Mouse (Mus musculus): Measurements from ENCODE around the gene Meis3. TPM values are rescaled to one million over a fixed set of nuclear protein-coding genes. Genes with fewer than 3 reads are reported as not detected.
A peak's percentile ranks its signal among the peaks of the same experiment; 100 is the strongest.

Meis3 gene
- polyA plus RNA-seq, 1 experiment from 2014 or later: 96.6 TPM

GRCm38 (mm10) chr7:16132926-16133325 lies 42.0 kb upstream of the Meis3 start:
- ATAC-seq: no peak

GRCm38 (mm10) chr7:16133691-16134090 lies 41.2 kb upstream of the Meis3 start:
- no peak for ATAC-seq
- no peak overlapping the region for H3K4me3 ChIP-seq (ENCODE audit: low read length)
- no peaks in the 10 kb centered on the region for H3K36me3 ChIP-seq (ENCODE audit: control insufficient read depth, insufficient read depth, low read length)
- no peak overlapping the region for H3K9ac ChIP-seq (ENCODE audit: low read depth, low read length)
- 82% methylated on average over 9 of the region's 9 CpGs for WGBS
- H3K27ac ChIP-seq (ENCODE audit: low read depth, low read length): no peak overlapping the region
- no peaks in the 10 kb centered on the region for H3K27me3 ChIP-seq (replicated peaks; ENCODE audit: control insufficient read depth, insufficient read depth, low read length)
- H3K4me2 ChIP-seq (ENCODE audit: low read length): no peak overlapping the region
- H3K9me3 ChIP-seq (ENCODE audit: control insufficient read depth, low read length): no peaks in the 10 kb centered on the region
- peaks cover 37% of the 10 kb centered on the region for H3K4me1 ChIP-seq (ENCODE audit: control insufficient read depth, insufficient read depth, low read depth, low read length)

More at GRCm38 (mm10) chr7:16132926-16133325, 42.0 kb upstream of the Meis3 start:
- no peak overlapping the region for H3K9ac ChIP-seq (ENCODE audit: low read depth, low read length)
- no peaks in the 10 kb centered on the region for H3K36me3 ChIP-seq (ENCODE audit: control insufficient read depth, insufficient read depth, low read length)
- H3K27me3 ChIP-seq (replicated peaks; ENCODE audit: control insufficient read depth, insufficient read depth, low read length): no peaks in the 10 kb centered on the region
- H3K4me3 ChIP-seq (ENCODE audit: low read length): no peak overlapping the region
- no peaks in the 10 kb centered on the region for H3K9me3 ChIP-seq (ENCODE audit: control insufficient read depth, low read length)
- H3K4me2 ChIP-seq (ENCODE audit: low read length): no peak overlapping the region
- no peak overlapping the region for H3K27ac ChIP-seq (ENCODE audit: low read depth, low read length)
- WGBS: 60% methylated on average over 3 of the region's 3 CpGs
- peaks cover 42% of the 10 kb centered on the region for H3K4me1 ChIP-seq (ENCODE audit: control insufficient read depth, insufficient read depth, low read depth, low read length)

GRCm38 (mm10) chr7:16134951-16135392 lies 39.9 kb upstream of the Meis3 start:
- Histone ChIP-seq H3K9me3 (ENCODE audit: control insufficient read depth, low read length) (no peaks in the 10 kb centered on the region), H3K27me3 (replicated peaks; ENCODE audit: control insufficient read depth, insufficient read depth, low read length) (no peaks in the 10 kb centered on the region), H3K4me3 (ENCODE audit: low read length) (no peak overlapping the region), H3K36me3 (ENCODE audit: control insufficient read depth, insufficient read depth, low read length) (no peaks in the 10 kb centered on the region), H3K4me1 (ENCODE audit: control insufficient read depth, insufficient read depth, low read depth, low read length) (peaks cover 28% of the 10 kb centered on the region), H3K4me2 (ENCODE audit: low read length) (peak overlapping the region; percentile 33), H3K9ac (ENCODE audit: low read depth, low read length) (0 out of 2 replicates have a peak overlapping the region, but pooled peaks have one; percentile 18), H3K27ac (ENCODE audit: low read depth, low read length) (no peak overlapping the region)
- 17% methylated on average over 7 of the region's 7 CpGs for WGBS
- peak; percentile 26 for ATAC-seq

DNA sequence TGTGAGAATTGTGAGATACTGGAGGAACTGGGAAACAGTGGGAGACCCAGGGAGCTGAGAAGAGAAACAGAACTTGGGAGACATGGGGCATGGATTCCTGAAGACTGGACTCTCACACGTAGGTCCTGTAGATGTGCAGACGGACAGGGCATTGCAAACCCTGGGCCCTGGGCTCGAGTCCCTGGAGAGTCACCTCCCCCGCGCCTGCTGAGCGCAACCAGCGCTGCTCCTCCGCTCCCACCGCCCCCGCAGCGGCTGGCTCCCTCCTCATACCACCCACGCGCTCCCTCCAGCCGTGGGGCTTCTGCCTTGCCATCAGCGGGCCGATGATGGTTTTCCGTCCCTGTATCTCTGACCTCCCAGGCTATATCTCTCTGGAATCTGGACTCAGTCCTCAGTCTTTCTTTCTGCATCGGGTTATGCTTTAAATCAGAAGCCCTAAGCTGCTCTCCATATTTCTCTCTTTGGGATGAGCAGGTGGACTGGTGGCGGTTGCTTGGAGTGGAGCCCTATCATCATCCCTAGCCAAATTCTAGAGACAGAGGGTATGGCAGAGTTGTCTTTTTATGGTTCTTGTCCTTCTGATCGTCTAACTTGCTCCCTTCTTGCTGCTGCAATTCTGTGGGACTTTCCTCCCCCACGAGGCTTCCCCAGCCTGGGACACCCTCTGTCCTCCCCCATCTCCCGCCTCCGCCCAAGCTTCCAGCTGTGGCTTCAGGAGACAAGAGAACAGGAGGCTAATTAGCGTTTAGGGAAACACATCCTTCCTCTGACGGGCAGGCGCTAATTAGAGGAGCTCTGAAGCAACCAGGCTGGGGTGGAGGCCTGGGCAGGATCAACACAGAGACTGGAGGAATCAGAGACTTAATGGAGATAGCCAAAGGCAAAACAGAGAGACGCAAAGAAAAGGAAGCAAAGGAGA lies 28.1 kb upstream of the Meis3 start:
- Histone ChIP-seq H3K9me3 (ENCODE audit: control insufficient read depth, low read length) (no peaks in the 10 kb centered on the region), H3K4me2 (ENCODE audit: low read length) (no peak overlapping the region)
- no peak for ATAC-seq

GRCm38 (mm10) chr7:16147643-16148042 lies 27.2 kb upstream of the Meis3 start:
- WGBS: 19% methylated on average over 15 of the region's 15 CpGs
- no peak for ATAC-seq
- no peak overlapping the region for H3K27ac ChIP-seq (ENCODE audit: low read depth, low read length)
- 0 out of 2 replicates have a peak, but pooled peaks cover 3% of the 10 kb centered on the region for H3K4me1 ChIP-seq (ENCODE audit: control insufficient read depth, insufficient read depth, low read depth, low read length)
- no peaks in the 10 kb centered on the region for H3K27me3 ChIP-seq (replicated peaks; ENCODE audit: control insufficient read depth, insufficient read depth, low read length)
- H3K4me2 ChIP-seq (ENCODE audit: low read length): no peak overlapping the region
- peaks cover 4% of the 10 kb centered on the region; the same call in 1 of the 2 replicates for H3K36me3 ChIP-seq (ENCODE audit: control insufficient read depth, insufficient read depth, low read length)
- no peak overlapping the region for H3K9ac ChIP-seq (ENCODE audit: low read depth, low read length)
- H3K9me3 ChIP-seq (ENCODE audit: control insufficient read depth, low read length): no peaks in the 10 kb centered on the region
- no peak overlapping the region for H3K4me3 ChIP-seq (ENCODE audit: low read length)

More for the DNA sequence above, 28.1 kb upstream of the Meis3 start:
- Histone ChIP-seq H3K36me3 (ENCODE audit: control insufficient read depth, insufficient read depth, low read length) (peaks cover 4% of the 10 kb centered on the region; the same call in 1 of the 2 replicates), H3K4me3 (ENCODE audit: low read length) (no peak overlapping the region), H3K27ac (ENCODE audit: low read depth, low read length) (no peak overlapping the region), H3K27me3 (replicated peaks; ENCODE audit: control insufficient read depth, insufficient read depth, low read length) (no peaks in the 10 kb centered on the region), H3K4me1 (ENCODE audit: control insufficient read depth, insufficient read depth, low read depth, low read length) (0 out of 2 replicates have a peak, but pooled peaks cover 3% of the 10 kb centered on the region), H3K9ac (ENCODE audit: low read depth, low read length) (no peak overlapping the region; the same call in 1 of the 2 replicates)
- 40% methylated on average over 25 of the region's 27 CpGs for WGBS

GRCm38 (mm10) chr7:16149241-16149640 lies 25.6 kb upstream of the Meis3 start:
- WGBS: 59% methylated on average over 5 of the region's 5 CpGs

DNA sequence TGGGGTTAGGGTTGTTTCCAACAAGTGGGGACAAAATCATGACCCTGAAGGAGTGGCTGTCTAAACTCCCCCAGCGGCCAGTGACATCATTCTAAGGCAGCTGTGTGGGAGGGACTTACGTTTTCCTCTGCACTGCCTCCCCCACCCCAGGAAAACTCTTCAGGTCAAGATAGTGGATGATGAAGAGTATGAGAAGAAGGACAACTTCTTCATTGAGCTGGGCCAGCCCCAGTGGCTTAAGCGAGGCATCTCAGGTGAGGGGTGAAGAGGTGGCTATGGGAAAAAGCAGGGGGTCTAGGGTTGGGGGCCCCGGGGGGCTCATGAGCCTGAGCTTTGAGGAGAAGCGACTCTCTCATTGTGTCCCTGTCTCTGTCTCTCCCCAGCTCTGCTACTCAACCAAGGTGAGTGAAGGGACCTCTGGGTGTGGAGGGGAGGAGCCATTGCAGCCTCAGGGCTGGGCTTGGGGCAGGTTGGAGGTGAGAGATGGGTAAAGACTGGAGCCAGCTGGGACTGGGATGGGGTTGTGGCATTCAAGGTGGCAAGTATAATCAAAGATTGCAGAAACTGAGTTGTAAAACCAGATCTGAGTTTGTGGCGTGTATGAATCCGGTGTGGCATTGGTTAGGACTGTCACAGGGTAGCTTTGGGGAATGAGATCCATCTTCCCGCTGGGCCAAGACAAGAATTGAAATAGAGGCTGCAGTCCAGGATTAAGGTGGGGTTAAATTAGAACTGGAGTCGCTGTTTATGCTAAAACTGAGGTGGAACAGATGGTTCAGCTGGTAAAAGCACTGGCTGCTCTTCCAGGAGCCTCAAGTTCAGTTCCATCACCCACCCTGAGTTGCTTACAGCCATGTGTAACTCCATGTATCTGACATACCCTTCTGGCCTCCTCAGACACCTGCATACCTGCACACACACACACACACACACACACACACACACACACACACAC lies 24.4 kb upstream of the Meis3 start:
- Histone ChIP-seq H3K27me3 (replicated peaks; ENCODE audit: control insufficient read depth, insufficient read depth, low read length) (no peaks in the 10 kb centered on the region), H3K4me2 (ENCODE audit: low read length) (no peak overlapping the region)
- ATAC-seq: no peak

More at GRCm38 (mm10) chr7:16149241-16149640, 25.6 kb upstream of the Meis3 start:
- no peak overlapping the region for H3K27ac ChIP-seq (ENCODE audit: low read depth, low read length)
- ATAC-seq: no peak
- no peak overlapping the region for H3K4me3 ChIP-seq (ENCODE audit: low read length)
- H3K4me1 ChIP-seq (ENCODE audit: control insufficient read depth, insufficient read depth, low read depth, low read length): 0 out of 2 replicates have a peak, but pooled peaks cover 3% of the 10 kb centered on the region
- H3K9me3 ChIP-seq (ENCODE audit: control insufficient read depth, low read length): no peaks in the 10 kb centered on the region
- peaks cover 4% of the 10 kb centered on the region; the same call in 1 of the 2 replicates for H3K36me3 ChIP-seq (ENCODE audit: control insufficient read depth, insufficient read depth, low read length)
- 0 out of 2 replicates have a peak overlapping the region, but pooled peaks have one; percentile 11 for H3K9ac ChIP-seq (ENCODE audit: low read depth, low read length)
- H3K4me2 ChIP-seq (ENCODE audit: low read length): no peak overlapping the region
- no peaks in the 10 kb centered on the region for H3K27me3 ChIP-seq (replicated peaks; ENCODE audit: control insufficient read depth, insufficient read depth, low read length)

GRCm38 (mm10) chr7:16153522-16153921 lies 21.4 kb upstream of the Meis3 start:
- Histone ChIP-seq H3K36me3 (ENCODE audit: control insufficient read depth, insufficient read depth, low read length) (0 out of 2 replicates have a peak, but pooled peaks cover 2% of the 10 kb centered on the region), H3K9ac (ENCODE audit: low read depth, low read length) (no peak overlapping the region), H3K4me2 (ENCODE audit: low read length) (no peak overlapping the region), H3K4me3 (ENCODE audit: low read length) (no peak overlapping the region), H3K27me3 (replicated peaks; ENCODE audit: control insufficient read depth, insufficient read depth, low read length) (peaks cover 3% of the 10 kb centered on the region), H3K27ac (ENCODE audit: low read depth, low read length) (no peak overlapping the region), H3K4me1 (ENCODE audit: control insufficient read depth, insufficient read depth, low read depth, low read length) (0 out of 2 replicates have a peak, but pooled peaks cover 3% of the 10 kb centered on the region), H3K9me3 (ENCODE audit: control insufficient read depth, low read length) (no peaks in the 10 kb centered on the region)
- 22% methylated on average over 10 of the region's 10 CpGs for WGBS
- peak; percentile 77 for ATAC-seq

More for the DNA sequence above, 24.4 kb upstream of the Meis3 start:
- no peaks in the 10 kb centered on the region for H3K36me3 ChIP-seq (ENCODE audit: control insufficient read depth, insufficient read depth, low read length)
- H3K9me3 ChIP-seq (ENCODE audit: control insufficient read depth, low read length): no peaks in the 10 kb centered on the region
- no peak overlapping the region for H3K9ac ChIP-seq (ENCODE audit: low read depth, low read length)
- 0 out of 2 replicates have a peak, but pooled peaks cover 3% of the 10 kb centered on the region for H3K4me1 ChIP-seq (ENCODE audit: control insufficient read depth, insufficient read depth, low read depth, low read length)
- no peak overlapping the region for H3K27ac ChIP-seq (ENCODE audit: low read depth, low read length)
- 78% methylated on average over 9 of the region's 9 CpGs for WGBS
- no peak overlapping the region for H3K4me3 ChIP-seq (ENCODE audit: low read length)

Data from hindbrain, embryonic 16.5 days (tissue).